Mouse (Mus musculus) liver, embryonic 14.5 days (tissue): ENCODE data around the gene Cop1. TPM values are rescaled to one million over a fixed set of nuclear protein-coding genes. Genes with fewer than 3 reads are reported as not detected.

Experiments used
- ATAC-seq: fragments of 200-750 bp; cut with Nextera tagmentation; 2 replicates; pipeline ENCODE4 v1.8.0; 2017; ENCODE audit warnings: moderate number of reproducible peaks, mild to moderate bottlenecking, moderate library complexity; ENCODE audit not compliant: insufficient read depth
- DNase-seq, 3 experiments: peaks; one replicate each; pipeline ENCODE4 v3.0.0-alpha.2; 2012 to 2013; ENCODE audit warnings: low read depth in 3 of 3, low spot score in 3 of 3
- H3K27ac ChIP-seq: fragments of 300-500 bp; sonication (generic); 2 replicates; pipeline ENCODE4 v1.5.1; 2014; ENCODE audit warnings: moderate library complexity, mild to moderate bottlenecking, control low read depth, inconsistent platforms
- H3K27me3 ChIP-seq: fragments of 300-500 bp; sonication (generic); 2 replicates; pipeline ENCODE4 v1.6.1; 2014; ENCODE audit warnings: mild to moderate bottlenecking, low read length, moderate library complexity; ENCODE audit not compliant: control insufficient read depth, insufficient read depth
- H3K36me3 ChIP-seq: fragments of 300-500 bp; sonication (generic); replicated peaks from 2 replicates; pipeline ENCODE4 v1.6.1; 2014; ENCODE audit warnings: low read depth; ENCODE audit not compliant: control insufficient read depth, insufficient read depth
- H3K4me1 ChIP-seq, 2 experiments: fragments of 200-500 bp in 1 of 2; fragments of 300-500 bp in 1 of 2; sonication (generic) in 1 of 2; replicated peaks; 2 replicates each; pipeline ENCODE4 v1.6.1; 2012 to 2014; ENCODE audit warnings: antibody characterized with exemption in 1 of 2, inconsistent platforms in 1 of 2, low read length in 1 of 2; ENCODE audit not compliant: control insufficient read depth in 2 of 2, insufficient read depth in 2 of 2
- H3K4me2 ChIP-seq: fragments of 300-500 bp; sonication (generic); 2 replicates; pipeline ENCODE4 v1.6.1; 2014; ENCODE audit warnings: low read depth, mild to moderate bottlenecking, control low read depth, moderate library complexity
- H3K4me3 ChIP-seq, 2 experiments: fragments of 200-500 bp in 1 of 2; fragments of 300-500 bp in 1 of 2; sonication (generic) in 1 of 2; 2 replicates each; pipeline ENCODE4 v1.5.1; 2012 to 2014; ENCODE audit warnings: low read depth in 2 of 2, low read length in 2 of 2, mild to moderate bottlenecking in 2 of 2, control low read depth in 1 of 2, inconsistent platforms in 1 of 2, moderate library complexity in 1 of 2; ENCODE audit not compliant: insufficient read depth in 1 of 2
- H3K9ac ChIP-seq: fragments of 300-500 bp; sonication (generic); replicated peaks from 2 replicates; pipeline ENCODE4 v1.6.1; 2014; ENCODE audit warnings: mild to moderate bottlenecking, control low read depth, moderate library complexity
- H3K9me3 ChIP-seq: fragments of 300-500 bp; sonication (generic); 2 replicates; pipeline ENCODE4 v1.6.1; 2016; ENCODE audit warnings: low read length, mixed read lengths; ENCODE audit not compliant: control insufficient read depth
- CTCF ChIP-seq: IDR thresholded peaks from 2 replicates; pipeline ENCODE4 v1.5.1; 2016; ENCODE audit warnings: antibody characterized with exemption, low read depth, control low read depth
- EP300 ChIP-seq: IDR thresholded peaks from 2 replicates; pipeline ENCODE4 v1.6.1; 2016; ENCODE audit warnings: antibody characterized with exemption, low read depth
- WGBS: fragments of 180-500 bp; shearing (Covaris S2); extraction: QIAGEN DNeasy Blood & Tissue Kit; methylation state at CpG from one replicate; pipeline ENCODE4 v1.1.7; 2014; ENCODE audit not compliant: insufficient replicate concordance; 5-methylcytosine and 5-hydroxymethylcytosine counted together
- polyA plus RNA-seq, 2 experiments: library from polyadenylated mRNA; depleted of rRNA in 1 of 2; stranded (reverse) in 1 of 2; unstranded in 1 of 2; fragments of >200 nt; fragmentation: Nextera tagmentation in 1 of 2; extraction: Ambion mirVana in 1 of 2; gene quantifications; 2 replicates each; pipeline versions ENCODE4 v1.2.1 to v1.2.3; 2012 to 2014

Gene Cop1
- polyA plus RNA-seq, 2 experiments, result 37.4 to 54.3 TPM

- no peak for DNase-seq
- Histone ChIP-seq H3K4me1 (no peaks in the 10 kb centered on the region), H3K27me3 (no peaks in the 10 kb centered on the region), H3K4me3 (no peak overlapping the region), H3K9ac (no peak overlapping the region), H3K9me3 (no peaks in the 10 kb centered on the region), H3K4me2 (no peak overlapping the region), H3K27ac (no peak overlapping the region), H3K36me3 (peaks cover 36% of the 10 kb centered on the region)
- WGBS, result 93% methylated on average over 2 of the region's 2 CpGs
- TF ChIP-seq EP300 (no peak), CTCF (no peak)
- no peak for ATAC-seq
Measured at GRCm38 (mm10) chr1:159253078-159253477, 21.0 kb downstream of the Cop1 start.

- no peak for TF ChIP-seq EP300
- no peak for TF ChIP-seq CTCF
- no peak overlapping the region for H3K9ac ChIP-seq
- 74% methylated on average over 5 of the region's 5 CpGs for WGBS
- H3K27ac ChIP-seq, result no peak overlapping the region
- H3K4me1 ChIP-seq, result no peaks in the 10 kb centered on the region
- H3K36me3 ChIP-seq, result peaks cover 36% of the 10 kb centered on the region
- H3K9me3 ChIP-seq, result no peaks in the 10 kb centered on the region
- no peak overlapping the region for H3K4me2 ChIP-seq
- ATAC-seq (no peak), DNase-seq (no peak)
- no peak overlapping the region for H3K4me3 ChIP-seq
- no peaks in the 10 kb centered on the region for H3K27me3 ChIP-seq
Measured at GRCm38 (mm10) chr1:159254906-159255685, 23.0 kb downstream of the Cop1 start.

GRCm38 (mm10) chr1:159256543-159256942 lies 24.4 kb downstream of the Cop1 start:
- Histone ChIP-seq H3K4me1 (no peaks in the 10 kb centered on the region), H3K9me3 (no peaks in the 10 kb centered on the region), H3K27ac (no peak overlapping the region), H3K36me3 (peaks cover 27% of the 10 kb centered on the region), H3K27me3 (no peaks in the 10 kb centered on the region), H3K9ac (no peak overlapping the region), H3K4me3 (no peak overlapping the region), H3K4me2 (no peak overlapping the region)
- no peak for ATAC-seq
- 50% methylated on average over 1 of the region's 1 CpGs for WGBS
- TF ChIP-seq EP300 (no peak), CTCF (no peak)
- DNase-seq, result no peak

- no peak for ATAC-seq
- 85% methylated on average over 3 of the region's 3 CpGs for WGBS
Measured at GRCm38 (mm10) chr1:159263820-159264219, 31.7 kb downstream of the Cop1 start.

GRCm38 (mm10) chr1:159280072-159280471 lies 48.0 kb downstream of the Cop1 start:
- WGBS, result 71% methylated on average over 1 of the region's 1 CpGs
- Histone ChIP-seq H3K4me2 (no peak overlapping the region), H3K9me3 (no peaks in the 10 kb centered on the region), H3K27me3 (no peaks in the 10 kb centered on the region), H3K4me1 (no peaks in the 10 kb centered on the region), H3K27ac (no peak overlapping the region), H3K36me3 (peaks cover 4% of the 10 kb centered on the region), H3K4me3 (no peak overlapping the region), H3K9ac (no peak overlapping the region)
- no peak for DNase-seq
- no peak for ATAC-seq
- no peak for TF ChIP-seq EP300
- TF ChIP-seq CTCF, result no peak

More at GRCm38 (mm10) chr1:159263820-159264219, 31.7 kb downstream of the Cop1 start:
- no peak overlapping the region for H3K4me2 ChIP-seq
- peaks cover 4% of the 10 kb centered on the region for H3K36me3 ChIP-seq
- H3K4me3 ChIP-seq, result no peak overlapping the region
- H3K4me1 ChIP-seq, result no peaks in the 10 kb centered on the region
- no peaks in the 10 kb centered on the region for H3K27me3 ChIP-seq
- H3K9me3 ChIP-seq, result no peaks in the 10 kb centered on the region
- no peak for TF ChIP-seq EP300
- no peak for TF ChIP-seq CTCF
- H3K27ac ChIP-seq, result no peak overlapping the region
- DNase-seq, result no peak
- H3K9ac ChIP-seq, result no peak overlapping the region
